Mouse (Mus musculus) embryonic facial prominence, embryonic 11.5 days (tissue): ENCODE data around the gene Vmn2r29. TPM values are rescaled to one million over a fixed set of nuclear protein-coding genes. Genes with fewer than 3 reads are reported as not detected.

Source experiments
- ATAC-seq: fragments of 200-750 bp; cut with Nextera tagmentation; replicated peaks from 2 replicates; pipeline ENCODE4 v1.8.0; 2017; ENCODE audit warnings: low read depth; ENCODE audit not compliant: insufficient number of reproducible peaks, low FRiP score, low TSS enrichment
- DNase-seq: peaks from one replicate; pipeline ENCODE4 v3.0.0-alpha.2; 2015; ENCODE audit warnings: low spot score
- H3K27ac ChIP-seq: fragments of 300-500 bp; sonication (generic); replicated peaks from 2 replicates; pipeline ENCODE4 v1.5.1; 2014; ENCODE audit warnings: mild to moderate bottlenecking, low read depth, low read length, control low read depth
- H3K27me3 ChIP-seq: fragments of 300-500 bp; sonication (generic); 2 replicates; pipeline ENCODE4 v1.6.1; 2014; ENCODE audit warnings: mild to moderate bottlenecking, low read length, moderate library complexity, mixed read lengths; ENCODE audit not compliant: control insufficient read depth, insufficient read depth
- H3K36me3 ChIP-seq: fragments of 300-500 bp; sonication (generic); replicated peaks from 2 replicates; pipeline ENCODE4 v1.6.1; 2014; ENCODE audit warnings: low read depth, mild to moderate bottlenecking, low read length, moderate library complexity, mixed read lengths; ENCODE audit not compliant: control insufficient read depth, insufficient read depth
- H3K4me1 ChIP-seq: fragments of 300-500 bp; sonication (generic); 2 replicates; pipeline ENCODE4 v1.6.1; 2014; ENCODE audit warnings: low read length, mixed read lengths; ENCODE audit not compliant: control insufficient read depth, insufficient read depth
- H3K4me2 ChIP-seq: fragments of 300-500 bp; sonication (generic); 2 replicates; pipeline ENCODE4 v1.6.1; 2014; ENCODE audit warnings: low read depth, mild to moderate bottlenecking, control low read depth, low read length, moderate library complexity
- H3K4me3 ChIP-seq: fragments of 300-500 bp; sonication (generic); 2 replicates; pipeline ENCODE4 v1.5.1; 2014; ENCODE audit warnings: low read depth, low read length, control low read depth
- H3K9ac ChIP-seq: fragments of 300-500 bp; sonication (generic); replicated peaks from 2 replicates; pipeline ENCODE4 v1.6.1; 2014; ENCODE audit warnings: mild to moderate bottlenecking, control low read depth, low read length
- H3K9me3 ChIP-seq: fragments of 300-500 bp; sonication (generic); replicated peaks from 2 replicates; pipeline ENCODE4 v1.6.1; 2016; ENCODE audit warnings: mild to moderate bottlenecking, low read length, inconsistent platforms, mixed read lengths; ENCODE audit not compliant: control insufficient read depth
- WGBS: fragments of 180-500 bp; shearing (Covaris S2); extraction: QIAGEN DNeasy Blood & Tissue Kit; methylation state at CpG from one replicate; pipeline ENCODE4 v1.1.7; 2014; 5-methylcytosine and 5-hydroxymethylcytosine counted together
- polyA plus RNA-seq: library from polyadenylated mRNA; unstranded; fragments of >200 nt; fragmentation: Nextera tagmentation; extraction: Ambion mirVana; gene quantifications from 2 replicates; pipeline ENCODE4 v1.2.1, GENCODE M21; 2014

Gene Vmn2r29
- polyA plus RNA-seq, 1 experiment from 2014 or later: 0.27 TPM

DNA sequence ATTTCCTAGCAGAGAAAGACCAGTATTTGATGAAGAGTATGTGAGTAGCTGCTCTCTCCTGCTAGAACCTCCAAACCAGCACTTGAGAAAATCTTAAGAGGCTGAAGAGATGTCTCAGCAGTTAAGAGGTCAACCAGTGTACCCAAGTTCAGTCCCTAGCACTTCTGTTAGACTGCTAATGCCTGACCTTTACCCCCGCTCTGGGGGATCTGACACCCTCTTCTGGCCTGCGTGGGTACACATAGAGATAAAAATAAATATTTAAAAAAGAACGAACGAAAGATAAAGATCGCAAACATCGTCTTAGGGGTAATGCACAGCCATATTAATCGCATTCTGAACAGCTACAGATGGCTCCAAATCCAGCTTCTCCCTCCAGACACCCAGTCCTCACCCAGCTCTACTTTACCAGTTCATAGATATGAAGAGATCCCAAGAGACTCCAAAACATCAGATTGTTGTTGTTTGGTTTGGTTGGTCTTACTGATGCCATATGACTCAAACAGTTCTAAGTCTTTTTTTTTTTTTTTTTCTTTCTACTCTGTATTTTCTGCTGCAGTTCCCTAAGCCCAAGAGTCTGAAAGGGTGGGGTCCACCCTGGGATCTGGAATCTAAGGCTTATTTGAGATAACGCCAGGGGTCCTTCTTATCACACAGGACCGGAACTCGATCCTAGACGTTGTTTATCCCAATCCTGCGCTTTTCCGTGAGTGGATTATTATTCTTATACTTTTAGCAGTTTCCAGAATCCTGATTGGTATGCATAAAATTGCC is 59.5 kb downstream of the Vmn2r29 start:
- H3K4me2 ChIP-seq: no peak overlapping the region; the same call in 1 of the 2 replicates
- no peaks in the 10 kb centered on the region for H3K9me3 ChIP-seq
- H3K27me3 ChIP-seq: no peaks in the 10 kb centered on the region
- no peaks in the 10 kb centered on the region for H3K36me3 ChIP-seq
- DNase-seq (no peak), ATAC-seq (peak; percentile 37; the same call in 1 of the 2 replicates)
- H3K4me3 ChIP-seq: no peak overlapping the region
- 39% methylated on average over 13 of the region's 13 CpGs for WGBS
- no peak overlapping the region for H3K27ac ChIP-seq
- no peaks in the 10 kb centered on the region for H3K4me1 ChIP-seq
- H3K9ac ChIP-seq: no peak overlapping the region

GRCm38 (mm10) chr7:7185897-7186296 is 61.2 kb downstream of the Vmn2r29 start:
- Histone ChIP-seq H3K9ac (no peak overlapping the region), H3K27me3 (no peaks in the 10 kb centered on the region), H3K4me1 (no peaks in the 10 kb centered on the region), H3K4me3 (no peak overlapping the region), H3K36me3 (no peaks in the 10 kb centered on the region), H3K9me3 (no peaks in the 10 kb centered on the region), H3K4me2 (no peak overlapping the region), H3K27ac (no peak overlapping the region)
- DNase-seq: peak; percentile 9
- 79% methylated on average over 1 of the region's 1 CpGs for WGBS
- no peak for ATAC-seq

Other genes starting within 250 kb of the Vmn2r29 start
- gene Zfp954, start 125.8 kb downstream of the Vmn2r29 start, polyA plus RNA-seq: 16.3 and 17.5 TPM in 2 replicates
- gene Zfp773, start 110.6 kb downstream of the Vmn2r29 start, polyA plus RNA-seq: 4.4 and 4.7 TPM in 2 replicates
- 3.0 and 4.5 TPM in 2 replicates for gene Zfp418, start 76.0 kb downstream of the Vmn2r29 start, polyA plus RNA-seq
- 10.8 and 11.5 TPM in 2 replicates for gene Zfp772, start 37.3 kb downstream of the Vmn2r29 start, polyA plus RNA-seq
- gene Gm45844, start 31.0 kb upstream of the Vmn2r29 start, polyA plus RNA-seq: 2.5 and 3.0 TPM in 2 replicates
- gene Clcn4, start 53.5 kb upstream of the Vmn2r29 start, polyA plus RNA-seq: 36.5 and 41.4 TPM in 2 replicates
- not detected in 2 replicates for gene Vmn2r30, start 90.3 kb upstream of the Vmn2r29 start, polyA plus RNA-seq
- gene Gm45783, start 127.2 kb upstream of the Vmn2r29 start, polyA plus RNA-seq: not detected in 2 replicates
- not detected in 2 replicates for gene Vmn2r31, start 152.4 kb upstream of the Vmn2r29 start, polyA plus RNA-seq
- not detected in 2 replicates for gene Vmn2r32, start 232.7 kb upstream of the Vmn2r29 start, polyA plus RNA-seq